Mouse (Mus musculus): ENCODE results near the gene Ggcx. TPM values are rescaled to one million over a fixed set of nuclear protein-coding genes. Genes with fewer than 3 reads are reported as not detected.
A peak's percentile ranks its signal among the peaks of the same experiment; 100 is the strongest.

The Ggcx gene
- polyA plus RNA-seq, 1 experiment from 2014 or later, result 22.3 TPM

- ATAC-seq (ENCODE audit: insufficient read depth), result no peak
- Histone ChIP-seq H3K36me3 (ENCODE audit: insufficient read depth) (no peaks in the 10 kb centered on the region), H3K9me3 (ENCODE audit: low read depth, low read length) (no peaks in the 10 kb centered on the region), H3K9ac (no peak overlapping the region), H3K4me1 (ENCODE audit: insufficient read depth) (peaks cover 9% of the 10 kb centered on the region), H3K27ac (ENCODE audit: low read depth) (no peak overlapping the region), H3K4me3 (ENCODE audit: low read depth, low read length) (no peak overlapping the region), H3K27me3 (ENCODE audit: insufficient read depth, low read length) (no peaks in the 10 kb centered on the region), H3K4me2 (no peak overlapping the region)
- DNase-seq, result no peak
- WGBS, result 74% methylated on average over 2 of the region's 2 CpGs
- TF ChIP-seq CTCF (IDR thresholded peaks at IDR 0.05; ENCODE audit: low read depth), result no peak
Measured at GRCm38 (mm10) chr6:72452329-72452728, 38.2 kb downstream of the Ggcx start.

GRCm38 (mm10) chr6:72453578-72453977 is 39.5 kb downstream of the Ggcx start:
- no peaks in the 10 kb centered on the region for H3K9me3 ChIP-seq (ENCODE audit: low read depth, low read length)
- TF ChIP-seq CTCF (IDR thresholded peaks at IDR 0.05; ENCODE audit: low read depth), result no peak
- ATAC-seq (ENCODE audit: insufficient read depth), result no peak
- no peak overlapping the region for H3K4me2 ChIP-seq
- H3K36me3 ChIP-seq (ENCODE audit: insufficient read depth), result no peaks in the 10 kb centered on the region
- DNase-seq, result no peak
- no peak overlapping the region for H3K27ac ChIP-seq (ENCODE audit: low read depth)
- H3K27me3 ChIP-seq (ENCODE audit: insufficient read depth, low read length), result no peaks in the 10 kb centered on the region
- peaks cover 9% of the 10 kb centered on the region for H3K4me1 ChIP-seq (ENCODE audit: insufficient read depth)
- no peak overlapping the region for H3K9ac ChIP-seq
- 81% methylated on average over 3 of the region's 3 CpGs for WGBS
- H3K4me3 ChIP-seq (ENCODE audit: low read depth, low read length), result no peak overlapping the region

DNA sequence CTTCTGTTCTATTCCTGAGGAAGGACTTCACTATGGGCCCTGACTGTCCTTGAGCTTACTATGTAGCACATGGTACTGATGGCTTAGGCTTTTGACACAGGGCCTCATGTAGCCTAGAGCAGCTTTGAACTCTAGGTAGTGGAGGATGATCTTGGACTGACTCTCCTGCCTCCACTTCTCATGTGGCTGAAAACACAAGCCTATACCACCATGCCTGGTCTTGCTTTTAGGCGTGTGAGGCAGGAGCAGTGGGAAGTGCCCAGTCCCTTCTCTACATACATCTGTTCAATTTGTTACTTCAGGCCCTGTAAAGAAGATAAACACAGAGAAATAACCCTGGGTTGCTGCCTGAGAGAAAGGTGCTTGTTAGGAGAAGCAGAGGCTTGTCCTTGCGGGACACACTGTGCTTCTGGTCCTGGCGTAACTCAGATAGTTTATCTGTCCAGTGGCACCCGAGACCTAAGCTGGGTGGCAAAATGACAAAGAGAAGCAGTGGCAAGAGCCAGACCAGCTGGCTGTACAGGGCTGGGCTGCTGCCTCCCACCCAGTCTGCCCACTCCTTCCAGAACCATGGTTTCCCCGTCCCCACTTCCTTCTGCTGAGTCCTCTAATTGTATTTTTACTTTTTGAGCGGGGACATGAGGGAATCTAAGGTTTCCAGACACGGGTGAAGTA is 40.1 kb downstream of the Ggcx start:
- H3K36me3 ChIP-seq (ENCODE audit: insufficient read depth), result no peaks in the 10 kb centered on the region
- no peak overlapping the region for H3K4me3 ChIP-seq (ENCODE audit: low read depth, low read length)
- H3K27ac ChIP-seq (ENCODE audit: low read depth), result peak overlapping the region; percentile 47; the same call in 1 of the 2 replicates
- no peak overlapping the region for H3K4me2 ChIP-seq
- peaks cover 9% of the 10 kb centered on the region for H3K4me1 ChIP-seq (ENCODE audit: insufficient read depth)
- 41% methylated on average over 7 of the region's 7 CpGs for WGBS
- H3K9ac ChIP-seq, result no peak overlapping the region
- no peaks in the 10 kb centered on the region for H3K9me3 ChIP-seq (ENCODE audit: low read depth, low read length)
- no peaks in the 10 kb centered on the region for H3K27me3 ChIP-seq (ENCODE audit: insufficient read depth, low read length)
- ATAC-seq (ENCODE audit: insufficient read depth) (peak; percentile 75), DNase-seq (peak; percentile 65)
- TF ChIP-seq CTCF (IDR thresholded peaks at IDR 0.05; ENCODE audit: low read depth), result no peak

GRCm38 (mm10) chr6:72454833-72455373 is 40.8 kb downstream of the Ggcx start:
- WGBS, result 56% methylated on average over 7 of the region's 7 CpGs
- ATAC-seq (ENCODE audit: insufficient read depth), result peak; percentile 28
- H3K4me1 ChIP-seq (ENCODE audit: insufficient read depth), result peaks cover 9% of the 10 kb centered on the region
- no peak overlapping the region for H3K4me3 ChIP-seq (ENCODE audit: low read depth, low read length)
- H3K9me3 ChIP-seq (ENCODE audit: low read depth, low read length), result no peaks in the 10 kb centered on the region
- TF ChIP-seq CTCF (IDR thresholded peaks at IDR 0.05; ENCODE audit: low read depth), result no peak
- no peaks in the 10 kb centered on the region for H3K36me3 ChIP-seq (ENCODE audit: insufficient read depth)
- peak overlapping the region; percentile 47; the same call in 1 of the 2 replicates for H3K27ac ChIP-seq (ENCODE audit: low read depth)
- no peaks in the 10 kb centered on the region for H3K27me3 ChIP-seq (ENCODE audit: insufficient read depth, low read length)
- no peak overlapping the region for H3K9ac ChIP-seq
- DNase-seq, result peak; percentile 17
- H3K4me2 ChIP-seq, result no peak overlapping the region

DNA sequence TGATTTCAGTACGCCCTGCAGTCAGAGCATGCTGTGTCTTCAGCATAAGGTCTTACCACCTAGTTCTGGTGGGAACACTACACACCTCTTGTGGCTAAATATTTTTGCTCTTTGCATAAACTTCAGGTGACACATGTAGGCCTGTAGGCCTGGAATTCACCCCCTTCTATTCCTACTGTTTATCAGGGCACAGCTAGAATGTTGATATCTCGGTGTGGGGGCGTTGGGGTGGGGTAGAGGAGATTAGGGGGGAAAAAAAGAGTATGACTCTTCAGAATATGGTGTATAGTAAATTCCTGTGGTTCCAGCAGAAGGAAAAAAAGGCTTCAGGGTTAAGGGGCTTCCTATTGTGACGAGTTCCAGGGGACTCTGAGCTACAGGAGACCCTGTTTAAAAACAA is 42.5 kb downstream of the Ggcx start:
- no peak overlapping the region for H3K27ac ChIP-seq (ENCODE audit: low read depth)
- TF ChIP-seq CTCF (IDR thresholded peaks at IDR 0.05; ENCODE audit: low read depth), result no peak
- 65% methylated on average over 4 of the region's 4 CpGs for WGBS

DNA sequence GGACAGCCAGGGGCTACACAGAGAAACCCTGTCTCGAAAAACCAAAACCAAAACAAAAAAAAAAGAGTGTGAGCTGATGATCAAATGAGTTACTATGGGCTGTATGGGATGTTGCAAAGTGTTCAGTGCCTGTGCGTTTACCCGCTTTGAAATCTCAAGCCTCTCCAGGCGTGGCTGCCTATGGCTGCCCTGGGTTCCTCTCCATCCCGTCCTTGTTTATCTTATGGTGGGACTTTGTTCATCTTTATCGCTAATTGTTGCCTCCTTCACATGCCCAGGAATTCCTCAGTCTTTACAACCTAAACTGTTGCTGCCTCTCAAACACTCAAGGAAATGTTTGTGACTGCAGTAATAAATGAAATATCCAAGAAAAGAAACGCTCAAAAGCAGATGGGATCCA is 44.3 kb downstream of the Ggcx start:
- Histone ChIP-seq H3K27ac (ENCODE audit: low read depth) (no peak overlapping the region; the same call in 1 of the 2 replicates), H3K4me2 (peak overlapping the region; percentile 5; the same call in 1 of the 2 replicates), H3K9ac (0 out of 2 replicates have a peak overlapping the region, but pooled peaks have one; percentile 22), H3K36me3 (ENCODE audit: insufficient read depth) (no peaks in the 10 kb centered on the region), H3K9me3 (ENCODE audit: low read depth, low read length) (no peaks in the 10 kb centered on the region), H3K27me3 (ENCODE audit: insufficient read depth, low read length) (no peaks in the 10 kb centered on the region), H3K4me1 (ENCODE audit: insufficient read depth) (peaks cover 12% of the 10 kb centered on the region), H3K4me3 (ENCODE audit: low read depth, low read length) (no peak overlapping the region)
- ATAC-seq (ENCODE audit: insufficient read depth), result no peak
- 24% methylated on average over 7 of the region's 7 CpGs for WGBS
- no peak for DNase-seq
- TF ChIP-seq CTCF (IDR thresholded peaks at IDR 0.05; ENCODE audit: low read depth), result no peak

More for the DNA sequence above, 42.5 kb downstream of the Ggcx start:
- ATAC-seq (ENCODE audit: insufficient read depth) (no peak), DNase-seq (no peak)
- Histone ChIP-seq H3K4me1 (ENCODE audit: insufficient read depth) (peaks cover 12% of the 10 kb centered on the region), H3K9ac (no peak overlapping the region), H3K36me3 (ENCODE audit: insufficient read depth) (no peaks in the 10 kb centered on the region), H3K4me3 (ENCODE audit: low read depth, low read length) (no peak overlapping the region), H3K4me2 (no peak overlapping the region), H3K27me3 (ENCODE audit: insufficient read depth, low read length) (no peaks in the 10 kb centered on the region), H3K9me3 (ENCODE audit: low read depth, low read length) (no peaks in the 10 kb centered on the region)

DNA sequence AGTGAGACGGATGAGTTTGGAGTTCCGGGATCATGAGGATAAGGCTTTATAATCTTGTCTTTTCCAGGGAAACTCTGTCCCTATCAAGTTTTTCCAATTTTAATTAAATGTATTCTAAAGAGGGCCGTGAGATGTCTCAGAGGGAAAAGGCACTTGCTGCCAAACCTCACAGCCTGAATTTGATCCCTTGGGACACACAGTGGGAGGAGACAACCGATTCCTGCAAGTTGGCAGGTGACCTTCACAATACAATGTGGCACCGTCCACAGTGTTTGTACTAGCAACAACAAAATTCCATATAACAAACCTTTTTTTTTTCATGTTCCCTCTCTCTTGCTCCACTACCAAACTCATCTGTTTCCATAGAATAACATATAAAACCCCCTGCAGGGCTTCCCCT is 44.8 kb downstream of the Ggcx start:
- Histone ChIP-seq H3K27me3 (ENCODE audit: insufficient read depth, low read length) (no peaks in the 10 kb centered on the region), H3K36me3 (ENCODE audit: insufficient read depth) (no peaks in the 10 kb centered on the region), H3K9ac (no peak overlapping the region), H3K4me1 (ENCODE audit: insufficient read depth) (peaks cover 11% of the 10 kb centered on the region), H3K27ac (ENCODE audit: low read depth) (no peak overlapping the region), H3K9me3 (ENCODE audit: low read depth, low read length) (no peaks in the 10 kb centered on the region), H3K4me3 (ENCODE audit: low read depth, low read length) (no peak overlapping the region), H3K4me2 (0 out of 2 replicates have a peak overlapping the region, but pooled peaks have one; percentile 5)
- DNase-seq (no peak), ATAC-seq (ENCODE audit: insufficient read depth) (no peak)
- WGBS, result 20% methylated on average over 5 of the region's 5 CpGs
- no peak for TF ChIP-seq CTCF (IDR thresholded peaks at IDR 0.05; ENCODE audit: low read depth)

All from lung, embryonic 14.5 days (tissue).